Mouse (Mus musculus): Measurements from ENCODE around the gene Fkbp2. TPM values are rescaled to one million over a fixed set of nuclear protein-coding genes. Genes with fewer than 3 reads are reported as not detected.

Fkbp2 gene
- total and polyA plus RNA-seq, 3 experiments: 17.6 to 87.0 (median 44.6) TPM

GRCm38 (mm10) chr19:6973581-6974190 lies 6.6 kb downstream of the Fkbp2 start:
- no peak overlapping the region for H3K27ac ChIP-seq (ENCODE audit: insufficient read depth, low read depth)
- H3K36me3 ChIP-seq (replicated peaks in 1 of 2; ENCODE audit: control insufficient read depth in 1 of 2, insufficient read depth in 1 of 2, low read length in 1 of 2): peaks cover 12 to 23% of the 10 kb centered on the region in 2 experiments
- in situ Hi-C loops (cut with MboI; ENCODE audit: low pct_ligation_motif_present, low pct_unique_long_range_greater_than_20kb, low sequenced_read_pairs): no loop called here
- H3K79me2 ChIP-seq (replicated peaks; ENCODE audit: control insufficient read depth, extremely low read depth, insufficient read depth, poor library complexity, severe bottlenecking): peaks cover 27% of the 10 kb centered on the region
- peak overlapping the region; percentile 74 for H3K4me2 ChIP-seq (ENCODE audit: insufficient read depth, low read depth, poor library complexity, severe bottlenecking)
- peak overlapping the region in 2 of 3 experiments; percentile 68 to 85 for H3K4me3 ChIP-seq (replicated peaks in 1 of 3; ENCODE audit: low read depth in 2 of 3, low read length in 2 of 3, poor library complexity in 1 of 3)
- H3K4me1 ChIP-seq (ENCODE audit: control insufficient read depth in 1 of 2, insufficient read depth in 2 of 2): peaks cover 19 to 61% of the 10 kb centered on the region in 2 experiments
- H3K27me3 ChIP-seq (replicated peaks): peaks cover 3% of the 10 kb centered on the region
- dilution Hi-C loops (cut with MboI; ENCODE audit: extremely low pct_ligation_motif_present, extremely low pct_unique_long_range_greater_than_20kb, low sequenced_read_pairs): no loop called here
- H3K9ac ChIP-seq (ENCODE audit: insufficient read depth, low read depth): peak overlapping the region; percentile 73; the same call in 1 of the 2 replicates
- TF ChIP-seq NELFE (IDR thresholded peaks at IDR 0.05; ENCODE audit: low read depth, low read length) (no peak), ETS1 (conservative IDR thresholded peaks at IDR 0.05; ENCODE audit: low read depth, low read length) (no peak), RAD21 (IDR thresholded peaks at IDR 0.05; ENCODE audit: low read depth, low read length) (no peak), ZMIZ1 (IDR thresholded peaks at IDR 0.05; ENCODE audit: low read depth, low read length) (no peak), E2F4 (IDR thresholded peaks at IDR 0.05; ENCODE audit: insufficient replicate concordance, low read depth, low read length) (no peak), MAZ (IDR thresholded peaks at IDR 0.05; ENCODE audit: low read depth, low read length) (no peak), CHD2 (IDR thresholded peaks at IDR 0.05; ENCODE audit: low read length) (no peak), RCOR1 (conservative IDR thresholded peaks at IDR 0.05; ENCODE audit: low read depth, low read length) (no peak), MAX (IDR thresholded peaks at IDR 0.05; ENCODE audit: low read length) (no peak), ZKSCAN1 (IDR thresholded peaks at IDR 0.05; ENCODE audit: borderline replicate concordance, low read depth, low read length) (no peak)
- no peak for DNase-seq (ENCODE audit: extremely low read depth)
- H3K9me3 ChIP-seq (replicated peaks; ENCODE audit: low read length): no peaks in the 10 kb centered on the region

GRCm38 (mm10) chr19:6972247-6972917 lies 7.9 kb downstream of the Fkbp2 start:
- Histone ChIP-seq H3K4me3 (replicated peaks in 1 of 3; ENCODE audit: low read depth in 2 of 3, low read length in 2 of 3, poor library complexity in 1 of 3) (no peak overlapping the region), H3K9ac (ENCODE audit: insufficient read depth, low read depth) (no peak overlapping the region), H3K4me2 (ENCODE audit: insufficient read depth, low read depth, poor library complexity, severe bottlenecking) (no peak overlapping the region), H3K27me3 (replicated peaks) (peaks cover 3% of the 10 kb centered on the region), H3K4me1 (ENCODE audit: control insufficient read depth in 1 of 2, insufficient read depth in 2 of 2) (peaks cover 12 to 59% of the 10 kb centered on the region in 2 experiments), H3K27ac (ENCODE audit: insufficient read depth, low read depth) (no peak overlapping the region), H3K9me3 (replicated peaks; ENCODE audit: low read length) (no peaks in the 10 kb centered on the region), H3K36me3 (replicated peaks in 1 of 2; ENCODE audit: control insufficient read depth in 1 of 2, insufficient read depth in 1 of 2, low read length in 1 of 2) (peaks cover 3 to 9% of the 10 kb centered on the region in 2 experiments), H3K79me2 (replicated peaks; ENCODE audit: control insufficient read depth, extremely low read depth, insufficient read depth, poor library complexity, severe bottlenecking) (peaks cover 18% of the 10 kb centered on the region)
- dilution Hi-C loops (cut with MboI; ENCODE audit: extremely low pct_ligation_motif_present, extremely low pct_unique_long_range_greater_than_20kb, low sequenced_read_pairs): no loop called here
- in situ Hi-C loops (cut with MboI; ENCODE audit: low pct_ligation_motif_present, low pct_unique_long_range_greater_than_20kb, low sequenced_read_pairs): no loop called here
- DNase-seq (ENCODE audit: extremely low read depth): no peak
- TF ChIP-seq BHLHE40 (IDR thresholded peaks at IDR 0.05; ENCODE audit: low read depth, low read length) (no peak), MXI1 (IDR thresholded peaks at IDR 0.05; ENCODE audit: low read depth, low read length) (no peak), ETS1 (conservative IDR thresholded peaks at IDR 0.05; ENCODE audit: low read depth, low read length) (no peak), SMC3 (IDR thresholded peaks at IDR 0.05; ENCODE audit: low read depth, low read length) (no peak), ZMIZ1 (IDR thresholded peaks at IDR 0.05; ENCODE audit: low read depth, low read length) (no peak), SIN3A (IDR thresholded peaks at IDR 0.05; ENCODE audit: low read length) (no peak)

All from CH12.LX (cell line).